Mouse (Mus musculus) hindbrain, embryonic 16.5 days (tissue): ENCODE results near the gene Pomgnt1. TPM values are rescaled to one million over a fixed set of nuclear protein-coding genes. Genes with fewer than 3 reads are reported as not detected.

Experiments used
- ATAC-seq: fragments of 200-750 bp; cut with Nextera tagmentation; 2 replicates; pipeline ENCODE4 v1.8.0; 2017; ENCODE audit warnings: moderate TSS enrichment, moderate library complexity
- H3K27ac ChIP-seq: fragments of 300-500 bp; sonication (generic); 2 replicates; pipeline ENCODE4 v1.5.1; 2014; ENCODE audit warnings: low read depth, mild to moderate bottlenecking, control low read depth, low read length, moderate library complexity
- H3K27me3 ChIP-seq: fragments of 300-500 bp; sonication (generic); replicated peaks from 2 replicates; pipeline ENCODE4 v1.6.1; 2014; ENCODE audit warnings: low read length; ENCODE audit not compliant: control insufficient read depth, insufficient read depth
- H3K36me3 ChIP-seq: fragments of 300-500 bp; sonication (generic); 2 replicates; pipeline ENCODE4 v1.6.1; 2014; ENCODE audit warnings: mild to moderate bottlenecking, low read length, moderate library complexity, mixed read lengths; ENCODE audit not compliant: control insufficient read depth, insufficient read depth
- H3K4me1 ChIP-seq: fragments of 300-500 bp; sonication (generic); 2 replicates; pipeline ENCODE4 v1.6.1; 2014; ENCODE audit warnings: low read depth, low read length; ENCODE audit not compliant: control insufficient read depth, insufficient read depth
- H3K4me2 ChIP-seq: fragments of 300-500 bp; sonication (generic); 2 replicates; pipeline ENCODE4 v1.6.1; 2014; ENCODE audit warnings: mild to moderate bottlenecking, low read length, control low read depth, moderate library complexity
- H3K4me3 ChIP-seq: fragments of 300-500 bp; sonication (generic); 2 replicates; pipeline ENCODE4 v1.5.1; 2014; ENCODE audit warnings: mild to moderate bottlenecking, low read length, control low read depth, moderate library complexity
- H3K9ac ChIP-seq: fragments of 300-500 bp; sonication (generic); 2 replicates; pipeline ENCODE4 v1.6.1; 2014; ENCODE audit warnings: low read depth, mild to moderate bottlenecking, control low read depth, low read length, moderate library complexity
- H3K9me3 ChIP-seq: fragments of 300-500 bp; sonication (generic); 2 replicates; pipeline ENCODE4 v1.6.1; 2014; ENCODE audit warnings: mild to moderate bottlenecking, low read length, moderate library complexity; ENCODE audit not compliant: control insufficient read depth
- WGBS: fragments of 180-500 bp; shearing (Covaris S2); extraction: QIAGEN DNeasy Blood & Tissue Kit; methylation state at CpG from one replicate; pipeline ENCODE4 v1.1.7; 2014; 5-methylcytosine and 5-hydroxymethylcytosine counted together
- polyA plus RNA-seq: library from polyadenylated mRNA; unstranded; fragments of >200 nt; fragmentation: Nextera tagmentation; extraction: Ambion mirVana; gene quantifications from 2 replicates; pipeline ENCODE4 v1.2.1, GENCODE M21; 2015

Pomgnt1 gene
- 68.2 and 72.1 TPM in 2 replicates for polyA plus RNA-seq

- Histone ChIP-seq H3K4me1 (peaks cover 14% of the 10 kb centered on the region), H3K27ac (peak within 1 kb of the TSS; percentile 67), H3K27me3 (no peaks in the 10 kb centered on the region), H3K4me2 (peak within 1 kb of the TSS; percentile 68), H3K4me3 (peak within 1 kb of the TSS; percentile 62), H3K9ac (peak within 1 kb of the TSS; percentile 70), H3K36me3 (no peaks in the 10 kb centered on the region), H3K9me3 (no peaks in the 10 kb centered on the region)
- peak; percentile 98 for ATAC-seq
- WGBS, result 4% methylated on average over 24 of the region's 24 CpGs
Measured at GRCm38 (mm10) chr4:116123602-116124519, at the start of gene Pomgnt1, which contains the start of gene Rad54l. Pomgnt1 (plus strand) TSS chr4:116123840. Rad54l (minus strand) TSS chr4:116123690.

GRCm38 (mm10) chr4:116074145-116074675, 49.4 kb upstream of the Pomgnt1 start:
- Histone ChIP-seq H3K9me3 (no peaks in the 10 kb centered on the region), H3K27ac (no peak overlapping the region; the same call in 1 of the 2 replicates), H3K4me1 (peaks cover 32% of the 10 kb centered on the region), H3K9ac (peak overlapping the region; percentile 98), H3K4me3 (peak overlapping the region; percentile 95), H3K36me3 (0 out of 2 replicates have a peak, but pooled peaks cover 3% of the 10 kb centered on the region), H3K4me2 (peak overlapping the region; percentile 93), H3K27me3 (no peaks in the 10 kb centered on the region)
- under 1% methylated on average over 8 of the region's 8 CpGs for WGBS
- ATAC-seq, result no peak

- Histone ChIP-seq H3K27ac (peak within 1 kb of the TSS; percentile 93), H3K27me3 (no peaks in the 10 kb centered on the region), H3K4me1 (peaks cover 32% of the 10 kb centered on the region), H3K9me3 (no peaks in the 10 kb centered on the region), H3K9ac (peak within 1 kb of the TSS; percentile 98), H3K4me2 (peak within 1 kb of the TSS; percentile 93), H3K4me3 (peak within 1 kb of the TSS; percentile 95), H3K36me3 (no peaks in the 10 kb centered on the region)
- peak; percentile 96 for ATAC-seq
- under 1% methylated on average over 52 of the region's 55 CpGs for WGBS
Measured at GRCm38 (mm10) chr4:116074861-116075620, 48.6 kb upstream of the Pomgnt1 start, which contains the start of the genes Uqcrh and Lrrc41. Uqcrh (minus strand) TSS chr4:116075071. Lrrc41 (plus strand) TSS chr4:116075269.

GRCm38 (mm10) chr4:116075631-116076368, 47.8 kb upstream of the Pomgnt1 start:
- Histone ChIP-seq H3K9me3 (no peaks in the 10 kb centered on the region), H3K9ac (peak overlapping the region; percentile 98), H3K27ac (peak overlapping the region; percentile 93), H3K27me3 (no peaks in the 10 kb centered on the region), H3K4me2 (peak overlapping the region; percentile 93), H3K4me1 (peaks cover 32% of the 10 kb centered on the region), H3K4me3 (peak overlapping the region; percentile 95), H3K36me3 (peaks cover 3% of the 10 kb centered on the region; the same call in 1 of the 2 replicates)
- WGBS, result under 1% methylated on average over 70 of the region's 77 CpGs
- ATAC-seq, result peak; percentile 69

- H3K4me1 ChIP-seq, result peaks cover 32% of the 10 kb centered on the region
- WGBS, result 2% methylated on average over 37 of the region's 37 CpGs
- H3K36me3 ChIP-seq, result peaks cover 9% of the 10 kb centered on the region
- no peaks in the 10 kb centered on the region for H3K27me3 ChIP-seq
- H3K4me2 ChIP-seq, result peak overlapping the region; percentile 93
- peak overlapping the region; percentile 93 for H3K27ac ChIP-seq
- no peaks in the 10 kb centered on the region for H3K9me3 ChIP-seq
- H3K4me3 ChIP-seq, result peak overlapping the region; percentile 95
- H3K9ac ChIP-seq, result peak overlapping the region; percentile 98
- ATAC-seq, result peak; percentile 4; the same call in 1 of the 2 replicates
Measured at GRCm38 (mm10) chr4:116076369-116077231, 47.0 kb upstream of the Pomgnt1 start.

- no peaks in the 10 kb centered on the region for H3K9me3 ChIP-seq
- H3K36me3 ChIP-seq, result peaks cover 11% of the 10 kb centered on the region
- peak overlapping the region; percentile 93 for H3K4me2 ChIP-seq
- H3K27ac ChIP-seq, result peak overlapping the region; percentile 93
- ATAC-seq, result no peak
- H3K9ac ChIP-seq, result peak overlapping the region; percentile 98
- no peaks in the 10 kb centered on the region for H3K27me3 ChIP-seq
- H3K4me1 ChIP-seq, result peaks cover 29% of the 10 kb centered on the region
- H3K4me3 ChIP-seq, result peak overlapping the region; percentile 95
- WGBS, result 70% methylated on average over 3 of the region's 3 CpGs
Measured at GRCm38 (mm10) chr4:116077240-116078095, 46.2 kb upstream of the Pomgnt1 start.

- Histone ChIP-seq H3K27me3 (no peaks in the 10 kb centered on the region), H3K4me1 (no peaks in the 10 kb centered on the region), H3K9me3 (no peaks in the 10 kb centered on the region), H3K9ac (no peak overlapping the region), H3K27ac (no peak overlapping the region), H3K4me3 (no peak overlapping the region), H3K36me3 (peaks cover 57% of the 10 kb centered on the region), H3K4me2 (no peak overlapping the region)
- WGBS, result 84% methylated on average over 23 of the region's 23 CpGs
- no peak for ATAC-seq
Measured at GRCm38 (mm10) chr4:116088510-116089249, 35.0 kb upstream of the Pomgnt1 start.
